Mouse (Mus musculus) liver, adult 2 months (tissue): ENCODE measurements around the gene a. TPM values are rescaled to one million over a fixed set of nuclear protein-coding genes. Genes with fewer than 3 reads are reported as not detected.
"Not testable (repeated sequence)": the region's sequence is repeated elsewhere in the genome, so short reads cannot be mapped to it uniquely, and the experiment has no call there.

Experiments
- DNase-seq: peaks from one replicate; pipeline ENCODE4 v3.0.0-alpha.2; 2011; ENCODE audit warnings: low read depth, low spot score; ENCODE audit errors: extremely low read depth
- H3K27ac ChIP-seq: fragments of 200-500 bp; replicated peaks from 2 replicates; pipeline ENCODE4 v1.5.1; 2012; ENCODE audit warnings: low read depth, mild to moderate bottlenecking, control low read depth, inconsistent platforms, low read length; ENCODE audit not compliant: insufficient read depth
- H3K27me3 ChIP-seq: fragments of 200-500 bp; 2 replicates; pipeline ENCODE4 v1.6.1; 2012; ENCODE audit warnings: mild to moderate bottlenecking, moderate library complexity, low read length, inconsistent platforms; ENCODE audit not compliant: control insufficient read depth, insufficient read depth
- H3K36me3 ChIP-seq: fragments of 200-500 bp; 2 replicates; pipeline ENCODE4 v1.6.1; 2012; ENCODE audit warnings: low read length, inconsistent platforms; ENCODE audit not compliant: control insufficient read depth, insufficient read depth
- H3K4me1 ChIP-seq: fragments of 200-500 bp; 2 replicates; pipeline ENCODE4 v1.6.1; 2011; ENCODE audit warnings: low read length; ENCODE audit not compliant: control insufficient read depth, insufficient read depth
- H3K4me3 ChIP-seq: fragments of 200-500 bp; 2 replicates; pipeline ENCODE4 v1.5.1; 2011; ENCODE audit warnings: low read depth, mild to moderate bottlenecking, control low read depth, low read length, moderate library complexity; ENCODE audit not compliant: insufficient read depth
- H3K79me2 ChIP-seq: fragments of 200-500 bp; 2 replicates; pipeline ENCODE4 v1.6.1; 2012; ENCODE audit warnings: inconsistent platforms, mild to moderate bottlenecking, low read length, moderate library complexity; ENCODE audit not compliant: control insufficient read depth, insufficient read depth
- H3K9ac ChIP-seq: fragments of 200-500 bp; 2 replicates; pipeline ENCODE4 v1.6.1; 2012; ENCODE audit warnings: low read depth, mild to moderate bottlenecking, control low read depth, inconsistent platforms, low read length
- CTCF ChIP-seq: fragments of 200-500 bp; IDR thresholded peaks from 2 replicates; pipeline ENCODE4 v1.5.1; 2011; ENCODE audit warnings: low read depth, low read length, control low read depth
- POLR2A ChIP-seq: fragments of 200-500 bp; IDR thresholded peaks from 2 replicates; pipeline ENCODE4 v1.6.1; 2011; ENCODE audit warnings: low read length, control low read depth; ENCODE audit not compliant: insufficient read depth; ENCODE audit errors: extremely low read depth
- WGBS: fragments of 180-500 bp; shearing (Covaris S2); methylation state at CpG from one replicate; pipeline ENCODE4 v1.1.7; 2018; 5-methylcytosine and 5-hydroxymethylcytosine counted together
- polyA plus RNA-seq: library from polyadenylated mRNA; depleted of rRNA; stranded (reverse); fragments of >200 nt; gene quantifications from 2 replicates; pipeline ENCODE4 v1.2.3, GENCODE M21; 2012
- total RNA-seq: library from RNA; depleted of rRNA; stranded (reverse); fragments of >200 nt; gene quantifications from 2 replicates; pipeline ENCODE4 v1.2.3, GENCODE M21; 2014

Gene a
- total and polyA plus RNA-seq, 2 experiments: not detected

GRCm38 (mm10) chr2:155011086-155011656 lies 220.0 kb downstream of the a start:
- Histone ChIP-seq H3K27me3 (no peaks in the 10 kb centered on the region), H3K9ac (no peak overlapping the region), H3K36me3 (no peaks in the 10 kb centered on the region), H3K4me1 (no peaks in the 10 kb centered on the region), H3K27ac (no peak overlapping the region), H3K4me3 (no peak overlapping the region), H3K79me2 (no peaks in the 10 kb centered on the region)
- DNase-seq: no peak
- no peak for TF ChIP-seq POLR2A
- WGBS: 81% methylated on average over 3 of the region's 3 CpGs

- no peaks in the 10 kb centered on the region for H3K4me1 ChIP-seq
- 91% methylated on average over 6 of the region's 6 CpGs for WGBS
- no peak overlapping the region for H3K27ac ChIP-seq
- no peaks in the 10 kb centered on the region for H3K27me3 ChIP-seq
- no peak overlapping the region for H3K9ac ChIP-seq
- H3K4me3 ChIP-seq: no peak overlapping the region
- TF ChIP-seq POLR2A (no peak), CTCF (no peak)
- H3K79me2 ChIP-seq: no peaks in the 10 kb centered on the region
- DNase-seq: no peak
- no peaks in the 10 kb centered on the region for H3K36me3 ChIP-seq
Measured at GRCm38 (mm10) chr2:155012991-155013390, 221.8 kb downstream of the a start.

- not testable (repeated sequence) for H3K27ac ChIP-seq, H3K9ac ChIP-seq, H3K36me3 ChIP-seq, H3K79me2 ChIP-seq, H3K4me3 ChIP-seq, H3K27me3 ChIP-seq, DNase-seq, H3K4me1 ChIP-seq
- WGBS: 10% methylated on average over 6 of the region's 9 CpGs
Measured at GRCm38 (mm10) chr2:155016751-155017150, 225.5 kb downstream of the a start.

GRCm38 (mm10) chr2:155018251-155018755 lies 227.1 kb downstream of the a start, which contains the start of gene Gm14226:
Gene Gm14226 (plus strand): TSS chr2:155018266.
- not testable (repeated sequence) for H3K79me2 ChIP-seq, H3K27me3 ChIP-seq, H3K36me3 ChIP-seq, DNase-seq, H3K4me1 ChIP-seq, H3K27ac ChIP-seq
- Histone ChIP-seq H3K4me3 (peak within 1 kb of the TSS; percentile 39), H3K9ac (peak within 1 kb of the TSS; percentile 37)
- 19% methylated on average over 24 of the region's 26 CpGs for WGBS

GRCm38 (mm10) chr2:155018762-155019641 lies 227.8 kb downstream of the a start:
- H3K36me3 ChIP-seq: no peaks in the 10 kb centered on the region
- peaks cover 2% of the 10 kb centered on the region; the same call in 1 of the 2 replicates for H3K4me1 ChIP-seq
- WGBS: 1% methylated on average over 38 of the region's 38 CpGs
- peak overlapping the region; percentile 39 for H3K4me3 ChIP-seq
- H3K27ac ChIP-seq: peak overlapping the region; percentile 50; the same call in 1 of the 2 replicates
- peak overlapping the region; percentile 37 for H3K9ac ChIP-seq
- peak; percentile 30 for DNase-seq
- no peak for TF ChIP-seq POLR2A
- TF ChIP-seq CTCF: no peak
- no peaks in the 10 kb centered on the region for H3K79me2 ChIP-seq
- no peaks in the 10 kb centered on the region for H3K27me3 ChIP-seq

GRCm38 (mm10) chr2:155019673-155020072 lies 228.5 kb downstream of the a start:
- Histone ChIP-seq H3K4me1 (peaks cover 2% of the 10 kb centered on the region; the same call in 1 of the 2 replicates), H3K27ac (peak overlapping the region; percentile 50; the same call in 1 of the 2 replicates), H3K27me3 (no peaks in the 10 kb centered on the region), H3K4me3 (peak overlapping the region; percentile 39), H3K9ac (peak overlapping the region; percentile 37), H3K36me3 (no peaks in the 10 kb centered on the region), H3K79me2 (no peaks in the 10 kb centered on the region)
- under 1% methylated on average over 22 of the region's 22 CpGs for WGBS
- peak; percentile 83 for DNase-seq
- peak; percentile 60 for TF ChIP-seq CTCF
- TF ChIP-seq POLR2A: no peak

GRCm38 (mm10) chr2:155020247-155020826 lies 229.1 kb downstream of the a start:
- H3K27ac ChIP-seq, H3K27me3 ChIP-seq, H3K4me3 ChIP-seq, H3K9ac ChIP-seq, H3K79me2 ChIP-seq, H3K4me1 ChIP-seq, H3K36me3 ChIP-seq: not testable (repeated sequence)
- 72% methylated on average over 20 of the region's 20 CpGs for WGBS
- peak; percentile 3 for DNase-seq
